Mouse (Mus musculus): ENCODE data around the gene Col4a1. TPM values are rescaled to one million over a fixed set of nuclear protein-coding genes. Genes with fewer than 3 reads are reported as not detected.
A peak's percentile ranks its signal among the peaks of the same experiment; 100 is the strongest.

Gene Col4a1
- polyA plus RNA-seq, 1 experiment from 2014 or later: 103 TPM

- Histone ChIP-seq H3K27ac (replicated peaks; ENCODE audit: low read depth, low read length) (no peak overlapping the region), H3K4me1 (ENCODE audit: control insufficient read depth, insufficient read depth, low read length) (peaks cover 13% of the 10 kb centered on the region), H3K9me3 (ENCODE audit: control insufficient read depth, low read length) (no peaks in the 10 kb centered on the region), H3K27me3 (ENCODE audit: control insufficient read depth, insufficient read depth, low read length) (no peaks in the 10 kb centered on the region), H3K9ac (ENCODE audit: low read length) (peak overlapping the region; percentile 14; the same call in 1 of the 2 replicates), H3K4me2 (ENCODE audit: low read depth, severe bottlenecking) (no peak overlapping the region), H3K4me3 (ENCODE audit: low read depth, low read length) (no peak overlapping the region), H3K36me3 (ENCODE audit: control insufficient read depth, insufficient read depth, low read length) (no peaks in the 10 kb centered on the region)
- no peak for DNase-seq (ENCODE audit: low spot score)
- 83% methylated on average over 6 of the region's 6 CpGs for WGBS
- ATAC-seq (ENCODE audit: insufficient number of reproducible peaks, low FRiP score, low TSS enrichment, low read depth): no peak
These were observed 12.3 kb upstream of the Col4a1 start for GRCm38 (mm10) chr8:11324801-11325395.

- Histone ChIP-seq H3K9ac (ENCODE audit: low read length) (no peak overlapping the region), H3K36me3 (ENCODE audit: control insufficient read depth, insufficient read depth, low read length) (no peaks in the 10 kb centered on the region), H3K27me3 (ENCODE audit: control insufficient read depth, insufficient read depth, low read length) (no peaks in the 10 kb centered on the region), H3K4me3 (ENCODE audit: low read depth, low read length) (no peak overlapping the region), H3K4me1 (ENCODE audit: control insufficient read depth, insufficient read depth, low read length) (peaks cover 13% of the 10 kb centered on the region), H3K4me2 (ENCODE audit: low read depth, severe bottlenecking) (no peak overlapping the region), H3K9me3 (ENCODE audit: control insufficient read depth, low read length) (no peaks in the 10 kb centered on the region; the same call in 1 of the 2 replicates), H3K27ac (replicated peaks; ENCODE audit: low read depth, low read length) (no peak overlapping the region)
- no peak for ATAC-seq (ENCODE audit: insufficient number of reproducible peaks, low FRiP score, low TSS enrichment, low read depth)
- 82% methylated on average over 1 of the region's 1 CpGs for WGBS
- DNase-seq (ENCODE audit: low spot score): no peak
These were observed 11.1 kb upstream of the Col4a1 start for GRCm38 (mm10) chr8:11323681-11324080.

- Histone ChIP-seq H3K9ac (ENCODE audit: low read length) (no peak overlapping the region), H3K36me3 (ENCODE audit: control insufficient read depth, insufficient read depth, low read length) (no peaks in the 10 kb centered on the region), H3K27ac (replicated peaks; ENCODE audit: low read depth, low read length) (no peak overlapping the region), H3K4me3 (ENCODE audit: low read depth, low read length) (no peak overlapping the region), H3K27me3 (ENCODE audit: control insufficient read depth, insufficient read depth, low read length) (no peaks in the 10 kb centered on the region), H3K4me1 (ENCODE audit: control insufficient read depth, insufficient read depth, low read length) (peaks cover 13% of the 10 kb centered on the region), H3K9me3 (ENCODE audit: control insufficient read depth, low read length) (no peaks in the 10 kb centered on the region; the same call in 1 of the 2 replicates), H3K4me2 (ENCODE audit: low read depth, severe bottlenecking) (no peak overlapping the region)
- DNase-seq (ENCODE audit: low spot score) (no peak), ATAC-seq (ENCODE audit: insufficient number of reproducible peaks, low FRiP score, low TSS enrichment, low read depth) (no peak)
- WGBS: 93% methylated on average over 5 of the region's 5 CpGs
These were observed 10.3 kb upstream of the Col4a1 start for GRCm38 (mm10) chr8:11322724-11323585.

- no peak overlapping the region for H3K9ac ChIP-seq (ENCODE audit: low read length)
- H3K36me3 ChIP-seq (ENCODE audit: control insufficient read depth, insufficient read depth, low read length): no peaks in the 10 kb centered on the region
- no peak for DNase-seq (ENCODE audit: low spot score)
- H3K4me3 ChIP-seq (ENCODE audit: low read depth, low read length): no peak overlapping the region
- peaks cover 7% of the 10 kb centered on the region for H3K4me1 ChIP-seq (ENCODE audit: control insufficient read depth, insufficient read depth, low read length)
- no peak overlapping the region for H3K4me2 ChIP-seq (ENCODE audit: low read depth, severe bottlenecking)
- no peak overlapping the region for H3K27ac ChIP-seq (replicated peaks; ENCODE audit: low read depth, low read length)
- no peak for ATAC-seq (ENCODE audit: insufficient number of reproducible peaks, low FRiP score, low TSS enrichment, low read depth)
- H3K9me3 ChIP-seq (ENCODE audit: control insufficient read depth, low read length): no peaks in the 10 kb centered on the region; the same call in 1 of the 2 replicates
- WGBS: 87% methylated on average over 7 of the region's 7 CpGs
- no peaks in the 10 kb centered on the region for H3K27me3 ChIP-seq (ENCODE audit: control insufficient read depth, insufficient read depth, low read length)
These were observed 9.2 kb upstream of the Col4a1 start for GRCm38 (mm10) chr8:11321841-11322240.

- Histone ChIP-seq H3K36me3 (ENCODE audit: control insufficient read depth, insufficient read depth, low read length) (no peaks in the 10 kb centered on the region), H3K9ac (ENCODE audit: low read length) (no peak overlapping the region), H3K4me3 (ENCODE audit: low read depth, low read length) (no peak overlapping the region), H3K27ac (replicated peaks; ENCODE audit: low read depth, low read length) (no peak overlapping the region), H3K4me1 (ENCODE audit: control insufficient read depth, insufficient read depth, low read length) (no peaks in the 10 kb centered on the region), H3K4me2 (ENCODE audit: low read depth, severe bottlenecking) (no peak overlapping the region), H3K9me3 (ENCODE audit: control insufficient read depth, low read length) (no peaks in the 10 kb centered on the region; the same call in 1 of the 2 replicates), H3K27me3 (ENCODE audit: control insufficient read depth, insufficient read depth, low read length) (no peaks in the 10 kb centered on the region)
- 92% methylated on average over 11 of the region's 11 CpGs for WGBS
- ATAC-seq (ENCODE audit: insufficient number of reproducible peaks, low FRiP score, low TSS enrichment, low read depth): no peak
- DNase-seq (ENCODE audit: low spot score): no peak
These were observed 6.8 kb upstream of the Col4a1 start for GRCm38 (mm10) chr8:11319405-11319804.

GRCm38 (mm10) chr8:11316118-11316517 lies 3.5 kb upstream of the Col4a1 start:
- H3K9me3 ChIP-seq (ENCODE audit: control insufficient read depth, low read length): no peaks in the 10 kb centered on the region; the same call in 1 of the 2 replicates
- 79% methylated on average over 6 of the region's 6 CpGs for WGBS
- H3K4me2 ChIP-seq (ENCODE audit: low read depth, severe bottlenecking): no peak overlapping the region
- DNase-seq (ENCODE audit: low spot score) (no peak), ATAC-seq (ENCODE audit: insufficient number of reproducible peaks, low FRiP score, low TSS enrichment, low read depth) (no peak)
- H3K4me1 ChIP-seq (ENCODE audit: control insufficient read depth, insufficient read depth, low read length): peaks cover 13% of the 10 kb centered on the region
- H3K4me3 ChIP-seq (ENCODE audit: low read depth, low read length): no peak overlapping the region
- no peak overlapping the region for H3K27ac ChIP-seq (replicated peaks; ENCODE audit: low read depth, low read length)
- H3K27me3 ChIP-seq (ENCODE audit: control insufficient read depth, insufficient read depth, low read length): no peaks in the 10 kb centered on the region
- H3K9ac ChIP-seq (ENCODE audit: low read length): no peak overlapping the region
- H3K36me3 ChIP-seq (ENCODE audit: control insufficient read depth, insufficient read depth, low read length): no peaks in the 10 kb centered on the region

GRCm38 (mm10) chr8:11315179-11315943 lies 2.7 kb upstream of the Col4a1 start:
- H3K4me1 ChIP-seq (ENCODE audit: control insufficient read depth, insufficient read depth, low read length): peaks cover 15% of the 10 kb centered on the region
- no peaks in the 10 kb centered on the region for H3K36me3 ChIP-seq (ENCODE audit: control insufficient read depth, insufficient read depth, low read length)
- H3K9ac ChIP-seq (ENCODE audit: low read length): no peak overlapping the region; the same call in 1 of the 2 replicates
- WGBS: 89% methylated on average over 16 of the region's 16 CpGs
- DNase-seq (ENCODE audit: low spot score) (no peak), ATAC-seq (ENCODE audit: insufficient number of reproducible peaks, low FRiP score, low TSS enrichment, low read depth) (no peak)
- H3K4me2 ChIP-seq (ENCODE audit: low read depth, severe bottlenecking): no peak overlapping the region
- no peaks in the 10 kb centered on the region; the same call in 1 of the 2 replicates for H3K9me3 ChIP-seq (ENCODE audit: control insufficient read depth, low read length)
- no peak overlapping the region for H3K27ac ChIP-seq (replicated peaks; ENCODE audit: low read depth, low read length)
- H3K27me3 ChIP-seq (ENCODE audit: control insufficient read depth, insufficient read depth, low read length): no peaks in the 10 kb centered on the region
- no peak overlapping the region for H3K4me3 ChIP-seq (ENCODE audit: low read depth, low read length)

GRCm38 (mm10) chr8:11314613-11315012 lies 2.0 kb upstream of the Col4a1 start:
- Histone ChIP-seq H3K4me3 (ENCODE audit: low read depth, low read length) (no peak overlapping the region), H3K36me3 (ENCODE audit: control insufficient read depth, insufficient read depth, low read length) (no peaks in the 10 kb centered on the region), H3K27me3 (ENCODE audit: control insufficient read depth, insufficient read depth, low read length) (no peaks in the 10 kb centered on the region), H3K4me2 (ENCODE audit: low read depth, severe bottlenecking) (no peak overlapping the region; the same call in 1 of the 2 replicates), H3K9ac (ENCODE audit: low read length) (no peak overlapping the region; the same call in 1 of the 2 replicates), H3K27ac (replicated peaks; ENCODE audit: low read depth, low read length) (no peak overlapping the region), H3K4me1 (ENCODE audit: control insufficient read depth, insufficient read depth, low read length) (peaks cover 18% of the 10 kb centered on the region), H3K9me3 (ENCODE audit: control insufficient read depth, low read length) (no peaks in the 10 kb centered on the region; the same call in 1 of the 2 replicates)
- 89% methylated on average over 8 of the region's 8 CpGs for WGBS
- DNase-seq (ENCODE audit: low spot score): no peak
- no peak for ATAC-seq (ENCODE audit: insufficient number of reproducible peaks, low FRiP score, low TSS enrichment, low read depth)

All from limb, embryonic 11.5 days (tissue).